Mouse (Mus musculus) layer of hippocampus, adult 9-10 months (tissue): ENCODE measurements around the gene Rptor.
"Not testable (repeated sequence)": the region's sequence is repeated elsewhere in the genome, so short reads cannot be mapped to it uniquely, and the experiment has no call there.

Experiments used
- DNase-seq: peaks from one replicate; pipeline ENCODE4 v3.0.0; 2022; ENCODE audit warnings: low spot score

Gene Rptor

DNA sequence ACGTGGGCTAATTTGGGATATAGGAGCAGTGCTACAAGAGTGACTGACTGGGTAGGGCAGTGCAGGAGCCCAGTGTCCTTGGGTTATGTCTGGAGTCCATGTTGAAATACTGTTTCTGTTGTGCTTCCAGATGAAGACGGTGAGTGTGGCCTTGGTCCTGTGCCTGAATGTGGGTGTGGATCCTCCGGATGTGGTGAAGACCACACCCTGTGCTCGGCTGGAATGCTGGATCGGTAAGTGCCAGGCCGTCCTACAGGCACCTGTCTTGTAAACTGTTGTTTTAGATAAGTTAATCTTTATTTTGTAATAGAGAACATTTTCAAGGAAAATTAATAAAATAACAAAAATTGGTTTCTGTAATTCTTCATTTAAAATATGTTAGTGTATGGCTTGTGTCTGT lies 54.8 kb downstream of the Rptor start:
- no peak for DNase-seq

DNA sequence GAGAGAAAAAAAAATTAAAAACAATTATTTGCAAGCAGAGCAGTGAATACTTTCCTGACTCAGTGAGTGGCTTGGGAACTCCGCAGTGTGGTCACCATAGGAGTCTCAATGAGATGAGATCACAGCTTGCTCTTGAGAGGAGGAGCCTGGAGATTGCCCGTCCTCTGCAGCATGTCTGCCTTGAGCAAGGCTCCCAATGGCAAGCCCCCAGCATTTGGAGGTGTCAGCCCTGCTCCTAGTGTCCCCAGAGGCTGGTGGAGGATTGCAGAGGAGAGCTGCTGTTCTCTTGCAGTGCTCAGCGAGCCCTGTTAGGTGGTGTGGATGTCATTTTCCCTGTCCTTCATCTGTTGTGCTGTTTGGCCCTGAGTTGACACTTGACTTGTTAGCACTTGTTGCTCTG lies 56.6 kb downstream of the Rptor start:
- no peak for DNase-seq

DNA sequence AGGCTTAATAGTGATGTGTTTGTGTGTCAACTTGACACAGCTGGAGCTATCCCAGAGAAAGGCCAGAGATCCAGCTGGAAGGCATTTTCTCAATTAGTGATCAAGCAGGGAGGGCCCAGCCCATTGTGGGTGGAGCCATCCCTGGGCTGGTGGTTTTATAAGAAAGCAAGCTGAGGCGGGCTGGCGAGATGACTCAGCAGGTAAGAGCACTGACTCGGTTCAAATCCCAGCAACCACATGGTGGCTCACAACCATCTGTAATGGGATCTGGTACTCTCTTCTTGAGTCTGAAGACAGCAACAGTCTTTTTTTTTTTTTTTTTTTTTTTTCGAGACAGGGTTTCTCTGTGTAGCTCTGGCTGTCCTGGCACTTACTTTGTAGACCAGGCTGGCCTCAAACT lies 58.8 kb downstream of the Rptor start:
- not testable (repeated sequence) for DNase-seq

DNA sequence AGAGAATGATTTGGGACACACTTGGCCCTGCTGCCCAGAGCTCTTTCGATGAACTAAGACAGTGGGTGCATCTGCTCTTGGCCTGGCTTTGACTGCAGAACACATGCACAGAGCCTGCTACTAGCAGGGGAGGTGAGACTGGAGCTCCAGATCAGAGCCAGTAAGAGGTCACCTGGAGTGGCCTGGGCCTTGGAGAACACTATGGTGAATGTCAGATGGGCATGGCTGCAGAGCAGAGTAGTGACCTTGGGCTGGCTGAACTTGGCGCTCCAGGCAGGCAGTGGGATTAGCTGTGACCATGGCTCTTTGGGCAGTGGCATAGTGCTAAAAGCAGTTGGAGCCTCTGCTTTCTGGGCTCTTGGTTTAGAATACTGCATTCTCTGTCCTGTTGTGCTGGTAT lies 61.2 kb downstream of the Rptor start:
- no peak for DNase-seq

DNA sequence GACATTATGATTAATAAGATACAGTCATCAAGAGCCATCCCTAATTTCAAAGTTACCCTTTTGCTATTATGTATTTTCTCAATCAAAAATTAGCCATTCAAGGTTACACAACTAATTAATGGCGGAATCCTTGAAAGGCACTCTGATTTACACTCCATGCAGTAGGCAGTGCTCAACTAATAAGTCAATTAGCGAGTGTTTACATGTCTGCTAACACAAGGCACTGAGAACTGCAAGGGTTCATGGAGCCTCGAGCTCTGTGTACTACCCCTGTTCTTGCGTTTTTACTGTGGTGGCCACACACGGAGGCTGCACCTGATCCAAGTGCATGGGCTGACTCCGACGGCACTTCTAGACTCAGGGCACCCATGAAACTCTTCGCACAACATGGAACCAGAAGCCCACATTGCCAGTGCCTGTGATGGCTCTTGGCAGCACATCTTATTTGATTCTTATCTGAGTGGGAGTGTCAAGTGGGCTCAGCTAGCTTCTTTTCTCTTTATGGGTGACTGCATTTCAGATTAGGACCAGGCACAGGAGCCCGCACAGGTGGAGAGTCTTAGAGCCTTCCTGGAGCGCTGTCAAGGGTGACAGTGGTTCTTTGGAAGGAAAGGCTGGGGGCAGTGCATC lies 62.1 kb downstream of the Rptor start:
- no peak for DNase-seq

DNA sequence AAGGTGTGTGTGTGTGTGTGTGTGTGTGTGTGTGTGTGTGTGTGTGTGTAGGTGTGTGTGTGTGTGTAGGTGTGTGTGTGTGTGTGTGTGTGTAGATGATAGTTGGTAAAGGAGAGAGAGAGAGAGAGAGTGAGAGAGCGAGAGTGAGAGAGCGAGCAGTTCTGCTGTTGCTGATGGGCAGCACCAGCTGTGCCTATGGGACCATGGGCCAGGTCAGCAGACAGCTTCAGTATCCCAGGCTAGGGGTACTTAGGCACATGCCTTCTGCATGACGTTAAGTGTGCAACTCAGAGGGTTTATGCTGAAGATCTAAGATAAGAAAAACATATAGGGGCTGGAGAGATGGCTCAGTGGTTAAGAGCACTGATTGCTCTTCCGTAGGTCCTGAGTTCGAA lies 62.6 kb downstream of the Rptor start:
- DNase-seq = no peak

DNA sequence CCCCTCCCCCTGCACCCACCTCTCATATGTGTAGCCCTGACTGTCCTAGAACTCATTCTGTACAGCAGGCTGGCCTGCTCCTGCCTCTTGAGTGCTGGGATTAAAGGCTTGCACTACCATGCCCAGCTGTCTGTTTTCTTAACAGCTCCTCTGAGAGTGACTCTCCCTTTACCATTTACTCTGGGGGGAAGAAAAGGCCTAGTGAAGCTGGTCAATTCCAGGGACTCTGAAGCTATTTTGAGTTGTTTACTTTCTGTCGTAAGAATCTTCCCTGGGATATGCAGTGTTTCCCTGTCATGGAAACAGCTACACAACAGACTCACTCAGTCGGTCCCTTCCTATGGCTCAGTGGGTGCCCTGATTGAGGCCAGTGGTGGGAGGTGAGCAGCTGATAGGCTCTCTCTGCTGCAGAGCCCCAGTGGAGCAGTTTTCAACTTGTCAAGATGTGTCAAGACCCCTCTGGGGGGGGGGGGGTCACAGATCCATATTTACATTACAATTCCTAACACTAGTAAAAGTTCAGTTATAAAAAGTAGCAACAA lies 63.9 kb downstream of the Rptor start:
- no peak for DNase-seq

DNA sequence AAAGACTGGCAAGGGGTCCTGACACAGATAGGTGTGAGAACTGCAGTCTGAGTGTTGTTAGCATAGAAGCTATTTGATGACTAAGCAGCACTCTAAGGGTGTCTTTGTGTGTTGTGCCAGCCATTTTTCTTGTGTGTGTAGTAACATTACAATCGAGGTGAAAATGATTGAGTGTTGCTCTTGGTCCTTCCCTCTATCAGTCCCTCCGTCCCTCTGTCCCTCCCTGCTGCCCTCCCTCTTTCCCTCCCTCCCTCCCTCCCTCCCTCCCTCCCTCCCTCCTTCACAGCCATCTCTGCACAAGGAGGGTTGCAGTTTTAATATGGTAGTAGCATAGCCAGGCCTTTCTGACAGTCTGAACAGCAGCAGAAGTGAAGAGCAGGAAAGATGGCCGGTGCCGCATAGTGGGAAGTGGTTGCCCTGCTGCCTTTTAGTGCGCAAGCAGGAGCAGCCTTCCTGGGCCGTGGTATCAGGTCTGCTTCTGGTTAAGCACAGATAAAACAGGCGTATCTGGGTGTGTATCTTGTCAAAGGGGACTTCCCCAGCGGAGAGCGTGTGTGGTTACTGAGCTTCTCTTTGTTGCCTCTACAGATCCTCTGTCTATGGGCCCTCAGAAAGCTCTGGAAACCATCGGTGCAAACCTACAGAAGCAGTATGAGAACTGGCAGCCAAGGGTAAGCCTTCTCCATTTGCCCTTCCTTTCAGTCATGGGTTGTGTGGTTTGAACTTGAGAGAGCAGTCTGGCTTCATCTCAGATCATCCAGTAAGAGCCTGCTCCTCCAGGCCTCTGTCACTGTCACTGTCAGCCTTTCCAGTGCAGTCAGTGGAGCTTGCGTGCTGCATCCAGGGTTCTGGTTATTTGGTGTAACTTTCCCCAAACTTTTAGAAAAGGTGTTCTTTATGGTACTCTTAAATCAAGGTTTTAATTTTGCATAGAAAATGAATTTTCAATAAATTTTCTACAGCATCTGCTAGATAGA lies 68.3 kb downstream of the Rptor start:
- DNase-seq = no peak

DNA sequence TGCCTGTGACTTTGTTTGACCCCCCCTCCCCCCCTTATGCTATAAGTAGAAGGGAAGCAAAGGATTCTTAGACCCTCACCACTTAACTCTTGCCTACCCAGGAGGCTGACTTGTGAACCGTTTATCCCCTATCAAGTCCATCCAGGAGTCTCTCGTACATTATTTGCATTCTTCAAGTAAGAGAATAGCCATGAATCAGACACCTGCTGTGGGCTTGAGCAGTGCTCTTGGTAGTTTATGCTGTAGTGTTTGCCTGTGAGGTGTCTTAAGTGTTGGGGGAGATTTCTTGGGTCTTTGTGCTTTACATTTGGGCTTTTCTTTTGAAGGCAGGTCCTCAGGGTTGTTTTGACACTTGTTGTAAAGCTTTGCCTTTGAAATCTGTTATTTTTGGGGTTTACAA lies 69.3 kb downstream of the Rptor start:
- no peak for DNase-seq

DNA sequence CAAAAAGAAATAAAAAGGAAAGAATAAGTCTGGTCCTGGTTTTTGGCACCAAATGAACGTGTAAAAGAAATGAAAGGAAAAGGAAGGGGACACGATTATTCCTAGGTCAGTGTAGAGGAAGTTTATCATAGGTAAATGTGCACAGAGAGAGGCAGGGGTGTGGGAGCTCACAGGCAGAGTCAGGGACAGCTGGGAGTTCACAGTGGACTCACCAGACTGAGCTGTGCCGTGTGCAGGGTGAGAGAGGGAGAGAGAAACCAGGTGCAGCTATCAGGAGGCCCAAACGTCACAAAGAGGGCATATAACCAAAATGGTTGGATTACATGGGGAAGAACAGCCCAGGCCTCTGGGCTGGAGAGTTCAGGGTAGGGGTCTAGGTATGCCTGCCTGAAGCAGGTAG lies 70.1 kb downstream of the Rptor start:
- no peak for DNase-seq

DNA sequence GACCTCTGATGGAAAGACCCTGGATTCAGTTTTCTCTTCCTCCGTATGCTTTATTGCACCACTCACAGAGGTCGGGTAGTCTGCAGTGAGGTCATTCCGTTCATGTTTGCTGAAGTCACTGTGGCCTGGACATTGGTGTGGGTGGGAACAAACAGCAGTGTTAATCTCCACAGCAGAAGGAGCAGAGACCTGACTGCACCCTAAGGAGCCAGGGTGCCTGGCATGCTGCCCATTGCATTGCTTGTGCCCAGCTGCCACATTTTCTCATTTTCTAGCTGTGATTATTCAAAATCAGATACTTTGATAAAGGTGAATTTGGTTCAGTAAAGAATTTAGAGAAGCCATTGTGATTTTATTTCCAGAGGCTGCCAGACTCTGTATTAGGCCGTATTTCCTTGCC lies 72.1 kb downstream of the Rptor start:
- DNase-seq = no peak

DNA sequence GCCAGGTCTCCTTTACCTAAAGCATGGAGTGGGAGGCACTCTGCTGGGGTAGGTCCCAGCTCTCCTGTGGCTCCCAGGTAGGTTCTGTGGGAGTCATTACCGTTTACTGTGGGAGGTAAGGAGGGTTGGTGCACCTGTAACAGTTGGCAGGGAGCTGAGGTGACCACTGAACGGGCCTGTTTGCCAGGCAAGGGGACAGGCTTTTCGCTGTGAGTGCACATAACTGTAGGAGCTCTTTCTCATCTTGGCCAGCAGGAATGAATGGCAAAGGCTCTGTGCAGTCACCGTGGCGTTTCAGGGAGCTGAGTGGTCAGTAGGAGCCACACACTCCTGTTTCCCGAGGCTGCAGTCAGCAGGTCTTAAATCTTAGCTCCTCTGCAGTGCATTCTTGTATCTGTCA lies 72.8 kb downstream of the Rptor start:
- DNase-seq = no peak

DNA sequence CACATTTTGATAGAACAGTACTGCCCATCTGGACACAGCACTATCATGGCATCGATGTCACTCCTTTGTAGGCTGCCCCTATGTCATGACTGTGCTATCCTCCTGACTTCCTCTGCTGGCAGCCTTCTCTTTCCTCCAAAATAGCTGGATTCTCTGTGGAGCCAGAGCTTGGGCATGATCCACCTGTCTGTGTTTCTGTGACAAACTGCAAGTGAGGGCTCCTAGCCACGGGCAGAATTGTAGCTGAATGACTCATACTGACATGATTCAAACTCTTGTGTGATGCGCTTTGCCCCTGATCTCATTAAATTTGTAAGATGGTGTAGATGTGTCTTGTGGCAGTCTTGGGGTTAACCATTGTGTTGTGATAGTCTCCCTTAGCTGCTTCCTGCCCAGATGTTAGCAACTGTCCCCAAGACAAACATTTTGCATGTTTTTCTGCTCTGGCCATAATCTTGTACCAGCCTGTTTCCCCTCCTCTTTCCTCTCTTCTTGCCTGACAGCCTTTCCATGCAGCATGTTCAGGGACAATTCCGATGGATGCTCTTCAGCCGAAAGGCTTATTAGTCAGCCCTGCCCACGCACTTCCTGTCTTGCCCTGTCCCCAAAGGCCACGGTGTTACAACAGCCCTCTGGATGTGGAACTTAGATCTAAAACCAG lies 74.2 kb downstream of the Rptor start:
- DNase-seq = no peak

DNA sequence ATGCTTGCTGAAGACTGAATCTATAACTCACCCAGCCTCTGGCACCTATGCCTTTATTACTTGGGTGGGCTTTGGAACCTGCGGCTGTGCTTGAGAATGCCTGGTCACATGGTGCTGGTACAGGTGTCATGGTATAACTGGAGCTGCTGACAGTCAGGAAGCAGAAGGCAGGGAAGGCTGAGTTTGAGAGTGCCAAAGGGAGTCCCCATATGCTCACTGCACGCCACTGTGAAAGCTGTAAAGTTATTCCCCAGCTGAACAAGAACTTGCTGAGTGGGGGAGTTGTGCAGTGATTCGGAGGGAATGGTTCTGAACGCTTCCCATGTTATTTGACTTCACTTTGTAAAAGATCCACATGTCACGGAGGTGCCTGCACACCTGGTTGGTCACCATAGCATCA lies 75.7 kb downstream of the Rptor start:
- no peak for DNase-seq

DNA sequence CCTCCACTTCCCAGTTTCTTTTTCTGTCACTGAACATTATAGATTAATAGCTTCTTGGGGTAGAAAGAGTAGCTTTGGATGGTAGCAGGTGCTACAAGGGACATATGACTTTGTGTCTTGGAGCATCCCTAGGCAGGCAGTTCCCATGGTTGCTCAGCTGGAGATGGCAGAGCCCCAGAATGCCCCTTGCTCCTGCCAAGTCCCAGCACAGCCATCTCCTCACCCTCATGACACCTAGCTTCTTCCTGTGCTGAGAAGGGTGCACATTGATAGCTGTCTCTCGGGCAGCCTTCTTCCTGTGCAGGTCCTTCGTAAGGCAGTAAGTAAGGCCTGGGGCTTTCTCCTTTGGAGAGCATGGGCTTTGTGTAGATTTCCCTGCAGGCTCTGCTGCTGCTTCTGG lies 78.0 kb downstream of the Rptor start:
- no peak for DNase-seq

DNA sequence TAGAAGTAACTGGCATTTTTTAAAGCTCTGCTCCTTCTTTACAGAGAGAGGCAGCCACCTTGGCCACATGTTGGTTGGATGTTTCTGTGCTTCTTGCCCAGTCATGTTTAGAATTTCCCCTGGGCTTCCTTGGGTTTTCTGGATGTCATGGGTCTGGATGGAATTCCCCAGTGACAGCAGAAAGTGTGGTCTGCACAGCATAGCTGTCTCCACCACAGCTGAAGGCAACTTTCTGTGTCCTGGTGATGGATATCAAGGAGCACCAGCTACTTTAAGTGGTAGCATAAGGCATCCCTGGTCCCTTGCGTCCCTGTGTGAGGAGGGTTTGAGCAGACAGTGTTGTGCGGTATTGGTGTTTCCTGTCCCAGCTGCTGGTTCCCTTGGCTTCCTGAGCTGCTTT lies 79.6 kb downstream of the Rptor start:
- no peak for DNase-seq

DNA sequence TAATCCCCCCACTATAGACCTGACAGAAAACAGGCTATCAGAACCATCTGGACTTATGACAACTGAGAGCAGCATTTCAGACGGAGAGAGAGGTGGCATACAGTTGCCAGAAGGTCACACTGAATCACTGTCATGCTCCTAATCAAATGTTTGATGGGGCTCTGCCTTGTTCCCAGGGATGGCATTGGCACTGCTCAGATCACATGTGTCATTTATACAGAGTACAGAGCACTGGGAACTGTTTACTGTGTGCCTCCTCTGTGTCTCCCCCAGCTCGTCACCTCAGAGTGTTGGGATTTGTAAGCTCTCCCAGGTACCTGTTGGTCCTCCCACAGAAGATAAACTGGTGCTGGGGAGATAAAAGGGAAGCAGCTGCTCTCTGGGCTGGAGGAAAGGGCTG lies 81.1 kb downstream of the Rptor start:
- no peak for DNase-seq

DNA sequence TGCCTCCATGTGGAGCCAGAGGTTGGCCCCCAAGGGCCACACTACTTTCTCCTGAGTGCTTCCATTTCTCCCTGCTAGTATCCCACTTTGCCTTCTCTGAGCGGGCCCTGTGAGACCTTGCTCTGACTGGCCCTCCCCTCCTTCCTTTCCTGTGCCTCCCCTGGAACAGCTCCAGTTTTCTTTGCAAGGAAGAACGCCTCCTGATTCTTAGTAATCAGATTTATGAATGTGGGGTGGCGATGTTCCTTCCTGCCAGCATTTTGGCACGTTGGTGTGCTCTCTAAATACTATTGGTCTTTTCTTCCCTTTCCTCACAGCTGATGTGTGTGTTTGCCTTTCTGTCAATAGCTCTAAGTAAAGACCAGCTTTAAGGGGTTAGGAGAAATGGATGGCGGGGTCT lies 82.8 kb downstream of the Rptor start:
- no peak for DNase-seq

DNA sequence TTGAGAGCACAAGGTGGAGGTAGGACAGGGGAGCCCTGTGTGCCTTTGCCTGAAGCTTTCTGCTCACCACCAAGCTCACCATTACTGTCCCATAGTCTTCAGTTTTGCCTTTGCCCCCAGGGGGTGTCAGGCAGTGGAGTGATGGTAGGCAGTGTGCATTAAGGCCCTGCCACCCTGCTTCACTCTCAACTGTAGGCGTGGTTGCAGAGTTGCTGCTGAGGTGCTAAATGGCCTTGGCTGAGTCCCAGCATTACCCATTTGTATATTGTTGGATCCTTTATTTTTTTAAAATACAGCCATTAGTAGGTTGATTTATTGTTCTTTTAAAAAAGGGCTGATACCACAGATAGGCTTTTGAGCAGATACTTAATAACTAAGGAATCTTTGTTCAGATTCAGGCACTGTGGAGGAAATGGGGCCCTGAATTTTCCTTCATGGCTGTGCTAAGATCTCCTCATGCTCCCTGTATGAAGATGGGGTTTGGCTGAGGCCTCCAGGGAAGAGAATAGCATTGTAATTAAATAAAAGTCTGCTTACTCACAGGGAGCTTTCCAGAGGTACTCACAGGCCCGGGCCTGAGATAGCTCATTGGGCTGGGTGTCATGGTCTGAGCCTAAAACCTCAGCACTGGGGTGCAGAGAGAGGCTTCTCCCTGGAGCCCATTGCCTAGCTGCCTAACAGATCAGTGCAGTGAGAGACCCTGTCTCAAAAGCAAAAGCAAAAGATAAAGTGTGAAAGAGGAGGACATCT lies 83.4 kb downstream of the Rptor start:
- no peak for DNase-seq

DNA sequence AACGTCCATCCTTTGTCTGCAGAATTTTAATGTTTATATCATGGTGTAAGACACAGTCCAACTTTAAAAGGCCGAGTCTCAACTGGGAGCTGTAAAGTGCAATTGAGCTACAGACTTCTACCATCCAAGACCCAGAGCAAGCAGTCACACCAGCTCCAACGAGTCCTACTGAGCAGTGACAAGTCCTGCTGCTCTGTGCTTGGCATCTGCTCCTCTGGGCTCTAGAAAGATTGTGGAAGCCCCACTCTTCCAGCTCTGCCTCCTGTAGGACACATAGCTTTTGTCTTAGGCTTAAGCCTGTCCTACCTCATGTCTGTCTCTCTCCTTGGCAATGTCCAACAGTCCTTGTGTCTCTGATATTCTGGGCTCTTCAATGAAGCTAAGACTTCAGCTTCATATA lies 84.6 kb downstream of the Rptor start:
- no peak for DNase-seq

DNA sequence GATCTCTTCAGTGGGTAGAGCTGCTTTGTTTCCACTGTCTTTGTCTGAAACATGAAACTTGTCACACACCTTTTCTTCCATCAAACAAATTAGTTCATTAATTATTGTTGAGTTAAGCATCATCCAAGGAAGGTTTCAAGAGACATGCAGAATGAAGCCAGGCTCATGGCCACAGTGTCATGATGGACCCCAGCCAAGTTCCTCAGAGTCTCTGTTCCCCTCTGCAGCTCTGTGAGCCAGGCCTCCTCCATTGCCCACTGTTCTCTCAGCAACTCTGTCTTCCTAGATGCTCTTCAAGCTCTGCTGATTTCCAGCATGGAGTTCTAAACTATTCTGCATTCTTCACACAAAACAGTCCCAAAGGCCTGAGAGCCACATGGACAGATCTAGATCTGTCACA lies 85.3 kb downstream of the Rptor start:
- DNase-seq = no peak

DNA sequence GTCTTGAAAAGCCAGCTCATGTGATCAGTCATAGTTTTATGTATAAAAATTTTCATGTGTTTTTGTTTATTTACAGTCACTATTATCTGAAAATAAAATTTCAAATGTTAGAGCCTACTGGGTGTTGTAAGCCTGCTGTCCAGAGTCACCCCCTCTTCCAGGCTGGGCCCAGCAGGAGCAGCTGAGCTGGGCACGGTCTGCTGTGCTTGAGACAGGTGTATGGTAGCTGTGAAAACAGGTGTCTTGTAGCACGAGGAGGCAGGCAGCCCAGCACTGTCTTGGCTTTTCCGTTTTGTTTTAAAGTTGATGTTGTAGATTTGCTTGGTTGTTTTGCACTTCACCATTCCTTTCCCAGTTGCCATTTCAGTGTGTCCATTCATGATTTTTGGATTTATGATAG lies 87.2 kb downstream of the Rptor start:
- DNase-seq = no peak
